Mouse (Mus musculus): ENCODE measurements around the gene Slc15a3. TPM values are rescaled to one million over a fixed set of nuclear protein-coding genes. Genes with fewer than 3 reads are reported as not detected.

Gene Slc15a3
- total and polyA plus RNA-seq, 3 experiments = 2.1 to 3.9 (median 2.3) TPM

GRCm38 (mm10) chr19:10878201-10878837, 38.8 kb downstream of the Slc15a3 start:
- H3K9ac ChIP-seq (ENCODE audit: low read depth, low read length) = no peak overlapping the region
- H3K4me3 ChIP-seq = no peak overlapping the region
- DNase-seq = no peak
- TF ChIP-seq CTCF (IDR thresholded peaks at IDR 0.05) (no peak), POLR2A (IDR thresholded peaks at IDR 0.05; ENCODE audit: insufficient read depth, low read depth, low read length) (no peak), EP300 (IDR thresholded peaks at IDR 0.05; ENCODE audit: insufficient read depth, low read depth, low read length) (no peak)
- H3K4me1 ChIP-seq (ENCODE audit: control insufficient read depth, insufficient read depth, low read length) = peaks cover 12% of the 10 kb centered on the region
- WGBS = 72% methylated on average over 7 of the region's 7 CpGs
- peaks cover 2% of the 10 kb centered on the region for H3K36me3 ChIP-seq (ENCODE audit: control insufficient read depth, insufficient read depth, low read length)
- no peak overlapping the region for H3K27ac ChIP-seq
- no peaks in the 10 kb centered on the region for H3K27me3 ChIP-seq (ENCODE audit: control insufficient read depth, insufficient read depth, low read length)
- intact Hi-C loops (cut with DNase I) = loop anchor here (5.0 kb wide), 1 partner anchor 739 kb away; no protein-coding TSS in a partner anchor
- peaks cover 3% of the 10 kb centered on the region; the same call in 1 of the 2 replicates for H3K79me2 ChIP-seq (replicated peaks; ENCODE audit: control insufficient read depth, insufficient read depth, low read length)

GRCm38 (mm10) chr19:10880085-10880974, 40.8 kb downstream of the Slc15a3 start:
- peaks cover 3% of the 10 kb centered on the region; the same call in 1 of the 2 replicates for H3K79me2 ChIP-seq (replicated peaks; ENCODE audit: control insufficient read depth, insufficient read depth, low read length)
- H3K9ac ChIP-seq (ENCODE audit: low read depth, low read length) = no peak overlapping the region; the same call in 1 of the 2 replicates
- peaks cover 12% of the 10 kb centered on the region for H3K4me1 ChIP-seq (ENCODE audit: control insufficient read depth, insufficient read depth, low read length)
- DNase-seq = peak; percentile 66 to 75
- H3K27me3 ChIP-seq (ENCODE audit: control insufficient read depth, insufficient read depth, low read length) = no peaks in the 10 kb centered on the region
- H3K36me3 ChIP-seq (ENCODE audit: control insufficient read depth, insufficient read depth, low read length) = peaks cover 2% of the 10 kb centered on the region
- peak overlapping the region; percentile 70 for H3K4me3 ChIP-seq
- 0 out of 2 replicates have a peak, but pooled peaks have one; percentile 35 for TF ChIP-seq EP300 (IDR thresholded peaks at IDR 0.05; ENCODE audit: insufficient read depth, low read depth, low read length)
- peak; percentile 72 for TF ChIP-seq CTCF (IDR thresholded peaks at IDR 0.05)
- TF ChIP-seq POLR2A (IDR thresholded peaks at IDR 0.05; ENCODE audit: insufficient read depth, low read depth, low read length) = no peak
- 19% methylated on average over 7 of the region's 7 CpGs for WGBS
- intact Hi-C loops (cut with DNase I) = loop anchor here (5.0 kb wide), 1 partner anchor 163 kb away; no protein-coding TSS in a partner anchor
- peak overlapping the region; percentile 94 for H3K27ac ChIP-seq

DNA sequence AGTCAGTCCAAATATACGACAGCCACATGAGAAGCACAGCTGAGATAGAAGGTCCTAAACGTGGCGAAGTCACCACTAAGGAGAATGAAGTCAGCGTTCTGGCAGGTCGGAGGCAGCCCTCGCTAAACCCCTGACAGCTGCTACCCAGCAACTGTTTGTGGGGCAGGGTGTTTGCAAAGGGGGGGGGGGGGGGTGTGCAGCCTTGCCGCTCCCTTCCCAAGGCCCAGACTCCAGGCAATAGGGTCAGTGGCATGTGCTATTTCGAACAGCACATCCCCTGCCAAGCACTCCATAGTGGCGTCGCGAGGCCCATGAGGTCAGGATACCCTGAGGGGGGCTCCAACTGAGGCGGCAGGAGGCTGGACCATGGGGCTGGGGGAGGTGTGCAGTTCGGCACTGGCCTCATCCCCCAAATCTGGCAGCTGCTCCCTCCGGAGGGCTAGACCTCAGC, 41.5 kb downstream of the Slc15a3 start:
- Histone ChIP-seq H3K27ac (peak overlapping the region; percentile 94), H3K4me1 (ENCODE audit: control insufficient read depth, insufficient read depth, low read length) (peaks cover 12% of the 10 kb centered on the region), H3K9ac (ENCODE audit: low read depth, low read length) (peak overlapping the region; percentile 85), H3K27me3 (ENCODE audit: control insufficient read depth, insufficient read depth, low read length) (no peaks in the 10 kb centered on the region), H3K4me3 (peak overlapping the region; percentile 70), H3K79me2 (replicated peaks; ENCODE audit: control insufficient read depth, insufficient read depth, low read length) (peaks cover 3% of the 10 kb centered on the region; the same call in 1 of the 2 replicates), H3K36me3 (ENCODE audit: control insufficient read depth, insufficient read depth, low read length) (peaks cover 2% of the 10 kb centered on the region)
- DNase-seq = peak in 1 of 2 experiments; percentile 47
- no peak for TF ChIP-seq EP300 (IDR thresholded peaks at IDR 0.05; ENCODE audit: insufficient read depth, low read depth, low read length)
- TF ChIP-seq CTCF (IDR thresholded peaks at IDR 0.05) = no peak
- no peak for TF ChIP-seq POLR2A (IDR thresholded peaks at IDR 0.05; ENCODE audit: insufficient read depth, low read depth, low read length)
- intact Hi-C loops (cut with DNase I) = loop anchor here (5.0 kb wide), 1 partner anchor 164 kb away; no protein-coding TSS in a partner anchor
- WGBS = 0% methylated on average over 14 of the region's 14 CpGs

- H3K4me3 ChIP-seq = peak within 1 kb of the TSS; percentile 70
- under 1% methylated on average over 49 of the region's 49 CpGs for WGBS
- peak within 1 kb of the TSS; percentile 94 for H3K27ac ChIP-seq
- no peaks in the 10 kb centered on the region for H3K27me3 ChIP-seq (ENCODE audit: control insufficient read depth, insufficient read depth, low read length)
- H3K36me3 ChIP-seq (ENCODE audit: control insufficient read depth, insufficient read depth, low read length) = peaks cover 2% of the 10 kb centered on the region
- TF ChIP-seq CTCF (IDR thresholded peaks at IDR 0.05) (peak; percentile 50), EP300 (IDR thresholded peaks at IDR 0.05; ENCODE audit: insufficient read depth, low read depth, low read length) (peak; percentile 25; the same call in 1 of the 2 replicates), POLR2A (IDR thresholded peaks at IDR 0.05; ENCODE audit: insufficient read depth, low read depth, low read length) (peak; percentile 82)
- H3K4me1 ChIP-seq (ENCODE audit: control insufficient read depth, insufficient read depth, low read length) = peaks cover 12% of the 10 kb centered on the region
- peak; percentile 90 to 95 for DNase-seq
- intact Hi-C loops (cut with DNase I) = loop anchor here (1.0 to 5.0 kb wide), 2 partner anchors 14 to 164 kb away; partner anchors contain the start of gene Prpf19
- H3K9ac ChIP-seq (ENCODE audit: low read depth, low read length) = peak within 1 kb of the TSS; percentile 85
- peaks cover 3% of the 10 kb centered on the region; the same call in 1 of the 2 replicates for H3K79me2 ChIP-seq (replicated peaks; ENCODE audit: control insufficient read depth, insufficient read depth, low read length)
Measured at GRCm38 (mm10) chr19:10881426-10882154, 42.1 kb downstream of the Slc15a3 start, which contains the start of gene Tmem109. TSS of gene Tmem109 (minus strand) at chr19:10882001.

GRCm38 (mm10) chr19:10892201-10892600, 52.7 kb downstream of the Slc15a3 start:
- no peak overlapping the region for H3K27ac ChIP-seq
- DNase-seq = no peak
- TF ChIP-seq EP300 (IDR thresholded peaks at IDR 0.05; ENCODE audit: insufficient read depth, low read depth, low read length) = no peak
- TF ChIP-seq CTCF (IDR thresholded peaks at IDR 0.05) = no peak
- no peak for TF ChIP-seq POLR2A (IDR thresholded peaks at IDR 0.05; ENCODE audit: insufficient read depth, low read depth, low read length)
- no peaks in the 10 kb centered on the region for H3K79me2 ChIP-seq (replicated peaks; ENCODE audit: control insufficient read depth, insufficient read depth, low read length)
- no peaks in the 10 kb centered on the region for H3K27me3 ChIP-seq (ENCODE audit: control insufficient read depth, insufficient read depth, low read length)
- intact Hi-C loops (cut with DNase I) = no loop called here
- WGBS = 88% methylated on average over 3 of the region's 3 CpGs
- H3K36me3 ChIP-seq (ENCODE audit: control insufficient read depth, insufficient read depth, low read length) = no peaks in the 10 kb centered on the region
- no peak overlapping the region for H3K4me3 ChIP-seq
- no peak overlapping the region for H3K9ac ChIP-seq (ENCODE audit: low read depth, low read length)
- H3K4me1 ChIP-seq (ENCODE audit: control insufficient read depth, insufficient read depth, low read length) = peaks cover 1% of the 10 kb centered on the region
